Mouse (Mus musculus) midbrain, embryonic 12.5 days (tissue): ENCODE results near the gene Gfi1. TPM values are rescaled to one million over a fixed set of nuclear protein-coding genes. Genes with fewer than 3 reads are reported as not detected.

Experiments used
- ATAC-seq: fragments of 200-750 bp; cut with Nextera tagmentation; 2 replicates; pipeline ENCODE4 v1.8.0; 2017; ENCODE audit warnings: low read depth, moderate TSS enrichment, moderate library complexity; ENCODE audit not compliant: low FRiP score
- H3K27ac ChIP-seq: fragments of 300-500 bp; sonication (generic); replicated peaks from 2 replicates; pipeline ENCODE4 v1.5.1; 2016; ENCODE audit warnings: mild to moderate bottlenecking
- H3K27me3 ChIP-seq: fragments of 300-500 bp; sonication (generic); 2 replicates; pipeline ENCODE4 v1.6.1; 2016; ENCODE audit warnings: mild to moderate bottlenecking
- H3K36me3 ChIP-seq: fragments of 300-500 bp; sonication (generic); 2 replicates; pipeline ENCODE4 v1.6.1; 2016
- H3K4me1 ChIP-seq: fragments of 300-500 bp; sonication (generic); 2 replicates; pipeline ENCODE4 v1.6.1; 2016
- H3K4me2 ChIP-seq: fragments of 300-500 bp; sonication (generic); replicated peaks from 2 replicates; pipeline ENCODE4 v1.6.1; 2016; ENCODE audit warnings: mild to moderate bottlenecking, moderate library complexity
- H3K4me3 ChIP-seq: fragments of 300-500 bp; sonication (generic); 2 replicates; pipeline ENCODE4 v1.5.1; 2016; ENCODE audit warnings: mild to moderate bottlenecking
- H3K9ac ChIP-seq: fragments of 300-500 bp; sonication (generic); replicated peaks from 2 replicates; pipeline ENCODE4 v1.6.1; 2016; ENCODE audit warnings: mild to moderate bottlenecking, moderate library complexity
- H3K9me3 ChIP-seq: fragments of 300-500 bp; sonication (generic); 2 replicates; pipeline ENCODE4 v1.6.1; 2016; ENCODE audit warnings: mild to moderate bottlenecking
- WGBS: fragments of 180-500 bp; shearing (Covaris S2); methylation state at CpG from one replicate; pipeline ENCODE4 v1.1.7; 2016; 5-methylcytosine and 5-hydroxymethylcytosine counted together
- polyA plus RNA-seq: library from polyadenylated mRNA; unstranded; fragments of >200 nt; fragmentation: Nextera tagmentation; extraction: Ambion mirVana; gene quantifications from 2 replicates; pipeline ENCODE4 v1.2.1, GENCODE M21; 2016

Gene Gfi1
- polyA plus RNA-seq, 1 experiment from 2014 or later = not detected

DNA sequence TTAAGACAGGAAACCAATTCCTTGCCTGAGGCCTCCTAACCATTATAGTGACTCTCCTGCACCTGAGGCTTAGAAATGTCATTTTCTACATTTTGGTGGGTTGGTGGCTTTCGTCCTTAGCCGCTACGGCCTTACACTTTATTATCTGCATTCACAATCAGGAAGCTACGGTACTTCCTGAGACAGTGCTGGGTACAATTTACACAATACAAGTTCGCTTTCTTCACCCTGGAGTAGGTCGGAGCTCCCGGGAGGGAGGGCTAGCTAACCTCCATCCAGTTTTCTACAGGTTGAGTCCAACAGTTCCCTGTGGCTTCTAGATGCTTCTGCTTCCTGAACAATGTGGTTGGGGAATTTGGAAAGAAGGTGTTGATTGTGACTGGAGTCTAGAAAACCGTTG lies 26.9 kb downstream of the Gfi1 start:
- 83% methylated on average over 8 of the region's 8 CpGs for WGBS
- ATAC-seq = no peak
- Histone ChIP-seq H3K9ac (no peak overlapping the region), H3K36me3 (no peaks in the 10 kb centered on the region), H3K4me1 (no peaks in the 10 kb centered on the region), H3K9me3 (no peaks in the 10 kb centered on the region), H3K27ac (no peak overlapping the region), H3K4me2 (no peak overlapping the region), H3K27me3 (no peaks in the 10 kb centered on the region), H3K4me3 (no peak overlapping the region)

DNA sequence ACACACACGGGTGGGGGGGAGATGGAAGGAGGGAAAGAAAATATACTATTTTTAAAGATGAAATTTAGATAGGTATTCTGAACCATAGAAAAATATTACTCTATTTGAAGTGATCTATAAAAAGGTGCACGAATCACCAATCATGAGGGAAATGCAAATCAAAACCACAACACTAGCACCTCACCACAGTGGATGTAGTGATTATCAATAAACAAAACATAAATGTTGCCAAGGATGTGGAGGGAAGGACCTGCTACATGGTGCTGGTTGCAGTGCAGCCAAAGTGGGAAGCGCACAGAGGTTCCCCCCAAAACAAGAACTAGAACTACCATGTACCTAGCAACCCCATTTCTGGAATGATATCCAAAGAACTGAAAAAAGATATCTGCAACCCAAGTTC lies 30.8 kb downstream of the Gfi1 start:
- no peak overlapping the region for H3K9ac ChIP-seq
- no peaks in the 10 kb centered on the region for H3K27me3 ChIP-seq
- whole genome bisulfite sequencing = 85% methylated on average over 3 of the region's 3 CpGs
- H3K36me3 ChIP-seq = no peaks in the 10 kb centered on the region
- no peak for ATAC-seq
- no peak overlapping the region for H3K27ac ChIP-seq
- H3K9me3 ChIP-seq = no peaks in the 10 kb centered on the region
- H3K4me3 ChIP-seq = no peak overlapping the region
- H3K4me2 ChIP-seq = no peak overlapping the region
- no peaks in the 10 kb centered on the region for H3K4me1 ChIP-seq

DNA sequence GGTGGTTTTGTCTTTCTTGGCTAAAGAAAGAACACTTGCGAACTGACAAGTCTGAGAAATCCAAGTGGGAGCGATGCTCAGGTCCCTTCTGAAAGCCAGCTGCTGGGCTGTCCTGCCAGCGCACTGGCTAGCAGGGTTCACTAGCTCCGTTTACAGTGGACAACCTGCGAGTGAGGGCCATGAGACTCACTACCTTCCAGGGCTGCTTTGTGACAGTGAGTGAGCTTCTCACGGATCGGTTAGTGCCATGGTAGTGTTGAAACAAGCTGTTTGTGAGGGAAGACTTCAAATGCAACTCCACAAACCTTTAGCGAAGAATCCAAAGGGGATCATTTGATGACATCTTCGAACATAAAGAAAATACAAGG lies 37.4 kb downstream of the Gfi1 start:
- H3K36me3 ChIP-seq = no peaks in the 10 kb centered on the region
- peak overlapping the region; percentile 35 for H3K27ac ChIP-seq
- H3K27me3 ChIP-seq = peaks cover 18% of the 10 kb centered on the region
- no peaks in the 10 kb centered on the region for H3K9me3 ChIP-seq
- WGBS = 25% methylated on average over 9 of the region's 9 CpGs
- H3K4me2 ChIP-seq = peak overlapping the region; percentile 68
- peak overlapping the region; percentile 45 for H3K4me3 ChIP-seq
- H3K9ac ChIP-seq = peak overlapping the region; percentile 46
- ATAC-seq = peak; percentile 50
- H3K4me1 ChIP-seq = 0 out of 2 replicates have a peak, but pooled peaks cover 2% of the 10 kb centered on the region

DNA sequence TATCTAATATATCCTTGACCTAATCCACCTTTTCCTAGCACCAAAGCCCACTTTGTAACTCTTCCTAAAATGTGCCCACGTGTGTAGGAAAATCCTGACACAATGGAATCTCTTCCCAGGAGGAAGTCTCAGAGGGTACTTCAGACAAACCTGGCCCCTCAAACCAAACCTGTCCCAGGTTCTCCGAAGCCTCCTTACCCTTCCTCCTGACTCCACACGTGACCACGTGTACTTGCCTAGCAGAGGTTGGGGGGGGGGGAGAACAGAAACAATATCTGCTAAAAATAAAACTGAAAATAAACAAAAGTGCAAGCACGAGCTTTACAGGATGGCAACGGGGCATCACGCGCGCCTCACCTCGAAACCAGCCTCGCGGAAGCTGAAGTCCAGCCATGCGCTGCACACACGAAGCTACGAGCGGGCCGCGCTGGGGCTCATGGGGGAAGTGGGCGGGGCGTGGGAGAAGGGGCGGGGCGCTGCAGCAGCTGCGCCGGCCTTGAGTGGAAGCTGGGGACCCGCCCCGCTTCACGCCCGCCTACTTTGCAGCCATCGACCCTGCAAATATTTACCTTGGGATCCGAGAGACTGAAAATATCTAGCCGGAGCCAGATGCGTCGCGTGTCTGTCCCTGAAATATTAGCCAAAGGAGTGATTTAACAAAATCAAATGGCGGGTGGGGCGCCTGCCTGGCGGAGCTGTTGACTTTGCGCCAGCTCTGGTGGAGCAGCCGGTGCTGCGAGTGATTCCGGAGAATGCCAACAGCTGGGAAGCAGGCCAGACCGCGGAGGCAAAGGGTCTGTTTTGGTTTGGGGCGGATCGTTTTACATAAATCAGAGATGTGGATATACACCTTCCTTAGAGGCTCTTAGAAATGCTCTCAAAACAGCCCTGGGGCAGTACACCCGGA lies 38.0 kb downstream of the Gfi1 start:
- Histone ChIP-seq H3K4me1 (0 out of 2 replicates have a peak, but pooled peaks cover 2% of the 10 kb centered on the region), H3K9ac (peak overlapping the region; percentile 46), H3K4me3 (peak overlapping the region; percentile 45), H3K27me3 (peaks cover 18% of the 10 kb centered on the region), H3K36me3 (no peaks in the 10 kb centered on the region), H3K4me2 (peak overlapping the region; percentile 68), H3K9me3 (no peaks in the 10 kb centered on the region), H3K27ac (peak overlapping the region; percentile 35)
- ATAC-seq = peak; percentile 95
- WGBS = 15% methylated on average over 46 of the region's 46 CpGs

DNA sequence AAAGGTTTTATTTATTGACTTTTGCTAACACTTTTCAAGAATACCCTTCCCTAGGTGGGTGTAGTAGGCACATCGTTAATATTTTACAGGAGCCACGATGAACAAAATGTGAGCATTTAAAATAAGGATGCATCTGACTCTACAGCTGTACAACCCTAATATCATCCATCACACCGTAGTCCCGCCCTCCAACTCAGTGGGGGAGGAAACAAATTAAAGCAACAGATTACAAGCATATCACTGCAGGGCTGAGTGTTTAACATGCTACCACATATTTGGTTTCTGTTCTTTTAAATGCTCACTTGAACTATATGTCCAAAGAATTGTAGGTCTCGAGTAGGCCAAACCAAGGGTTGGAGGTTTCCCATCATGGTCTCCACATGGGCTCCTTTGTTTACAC lies 38.7 kb downstream of the Gfi1 start:
- H3K4me3 ChIP-seq = no peak overlapping the region
- H3K9me3 ChIP-seq = no peaks in the 10 kb centered on the region
- H3K36me3 ChIP-seq = no peaks in the 10 kb centered on the region
- H3K9ac ChIP-seq = no peak overlapping the region
- no peak for ATAC-seq
- no peak overlapping the region for H3K27ac ChIP-seq
- peaks cover 18% of the 10 kb centered on the region for H3K27me3 ChIP-seq
- peak overlapping the region; percentile 68; the same call in 1 of the 2 replicates for H3K4me2 ChIP-seq
- 94% methylated on average over 5 of the region's 5 CpGs for WGBS
- 0 out of 2 replicates have a peak, but pooled peaks cover 2% of the 10 kb centered on the region for H3K4me1 ChIP-seq

DNA sequence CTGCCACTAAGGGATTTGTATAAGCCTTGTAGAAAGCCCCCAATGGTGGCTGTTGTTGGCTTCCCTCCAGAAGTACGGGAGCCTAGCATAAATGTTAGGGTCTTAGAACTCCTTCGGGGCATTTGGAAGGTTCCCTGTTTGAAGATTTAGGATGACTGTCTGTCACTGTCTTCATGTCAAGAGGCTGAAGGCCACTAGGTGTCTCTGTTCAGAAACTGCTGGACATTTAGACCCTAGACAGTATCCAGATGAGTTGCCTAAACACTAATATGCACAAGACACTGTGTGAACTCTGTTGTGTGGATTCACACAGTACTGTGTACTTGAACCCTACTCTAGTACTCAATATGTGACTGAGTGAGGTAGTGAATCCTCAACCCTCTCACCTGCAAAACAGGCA lies 41.5 kb downstream of the Gfi1 start:
- Histone ChIP-seq H3K36me3 (no peaks in the 10 kb centered on the region), H3K27me3 (peaks cover 18% of the 10 kb centered on the region), H3K27ac (no peak overlapping the region), H3K4me2 (no peak overlapping the region), H3K9ac (no peak overlapping the region), H3K9me3 (no peaks in the 10 kb centered on the region), H3K4me1 (0 out of 2 replicates have a peak, but pooled peaks cover 2% of the 10 kb centered on the region), H3K4me3 (no peak overlapping the region)
- 84% methylated on average over 2 of the region's 2 CpGs for WGBS
- ATAC-seq = no peak

DNA sequence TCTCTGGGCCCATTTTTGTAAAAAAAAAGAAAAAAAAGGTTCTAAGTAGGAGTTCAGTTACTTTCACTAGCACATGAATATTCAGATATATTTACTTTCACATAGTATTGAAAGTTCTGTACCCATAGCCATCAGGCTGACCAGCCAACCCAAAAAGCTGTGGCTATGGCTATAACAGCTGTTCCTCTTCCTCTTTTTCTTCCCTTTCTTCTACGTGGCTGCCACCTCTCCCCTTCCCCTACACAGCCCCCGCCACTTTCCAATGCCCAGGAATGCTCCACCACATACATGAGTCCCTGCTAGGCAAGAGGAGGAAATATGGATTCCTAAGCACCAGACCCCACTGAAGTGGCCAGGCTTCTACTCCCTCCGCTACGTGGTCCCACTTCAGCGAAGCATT lies 44.5 kb downstream of the Gfi1 start:
- Histone ChIP-seq H3K27ac (no peak overlapping the region), H3K36me3 (no peaks in the 10 kb centered on the region), H3K9me3 (no peaks in the 10 kb centered on the region)

DNA sequence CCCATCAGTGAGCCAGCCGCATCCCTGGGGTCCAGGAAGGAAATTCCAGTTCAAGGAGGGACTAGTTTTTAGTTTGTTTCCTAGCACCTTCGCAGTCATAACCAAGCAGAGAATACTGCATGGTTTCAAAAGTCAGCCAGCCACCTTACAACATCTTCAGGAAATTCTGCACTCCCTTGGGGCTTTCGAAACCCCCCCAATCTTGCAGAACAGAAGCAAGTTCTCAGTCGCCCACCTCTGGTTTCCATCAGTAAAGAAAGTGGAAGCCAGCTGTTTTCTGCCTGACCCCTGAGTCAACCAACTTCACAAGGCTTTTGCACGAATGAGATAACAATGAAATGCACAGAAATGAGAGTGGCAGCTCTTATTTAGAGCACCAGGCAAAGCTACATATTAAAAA lies 47.4 kb downstream of the Gfi1 start:
- Histone ChIP-seq H3K9me3 (no peaks in the 10 kb centered on the region), H3K36me3 (no peaks in the 10 kb centered on the region), H3K4me2 (no peak overlapping the region), H3K4me3 (no peak overlapping the region), H3K9ac (no peak overlapping the region), H3K4me1 (no peaks in the 10 kb centered on the region), H3K27me3 (no peaks in the 10 kb centered on the region; the same call in 1 of the 2 replicates), H3K27ac (no peak overlapping the region)
- no peak for ATAC-seq
- 71% methylated on average over 5 of the region's 5 CpGs for WGBS

More for the DNA sequence above, 44.5 kb downstream of the Gfi1 start:
- WGBS = 83% methylated on average over 5 of the region's 5 CpGs
- ATAC-seq = no peak
- H3K4me1 ChIP-seq = no peaks in the 10 kb centered on the region
- H3K4me3 ChIP-seq = no peak overlapping the region
- no peak overlapping the region for H3K9ac ChIP-seq
- no peaks in the 10 kb centered on the region; the same call in 1 of the 2 replicates for H3K27me3 ChIP-seq
- no peak overlapping the region for H3K4me2 ChIP-seq

Other genes with a start within 250 kb of the Gfi1 start
- gene Gm42669, start 218.4 kb downstream of the Gfi1 start, polyA plus RNA-seq = 0.27 and 0.56 TPM in 2 replicates
- gene 1700028K03Rik, start 191.3 kb downstream of the Gfi1 start, polyA plus RNA-seq = 0.17 and 0.25 TPM in 2 replicates
- 19.1 and 21.5 TPM in 2 replicates for gene Rpap2, start 128.7 kb downstream of the Gfi1 start, polyA plus RNA-seq
- gene Glmn, start 128.1 kb downstream of the Gfi1 start, polyA plus RNA-seq = 33.4 and 37.7 TPM in 2 replicates
- 0.13 and 0.51 TPM in 2 replicates for gene Ube2d2b, start 104.1 kb upstream of the Gfi1 start, polyA plus RNA-seq
- 51.5 and 55.3 TPM in 2 replicates for gene Evi5, start 149.1 kb upstream of the Gfi1 start, polyA plus RNA-seq
- gene Rpl5, start 174.5 kb upstream of the Gfi1 start, polyA plus RNA-seq = 60.5 and 65.2 TPM in 2 replicates